Mouse (Mus musculus): ENCODE data around the gene Epha10.
A peak's percentile ranks its signal among the peaks of the same experiment; 100 is the strongest.
"Not testable (repeated sequence)": the region's sequence is repeated elsewhere in the genome, so short reads cannot be mapped to it uniquely, and the experiment has no call there.

Gene Epha10

DNA sequence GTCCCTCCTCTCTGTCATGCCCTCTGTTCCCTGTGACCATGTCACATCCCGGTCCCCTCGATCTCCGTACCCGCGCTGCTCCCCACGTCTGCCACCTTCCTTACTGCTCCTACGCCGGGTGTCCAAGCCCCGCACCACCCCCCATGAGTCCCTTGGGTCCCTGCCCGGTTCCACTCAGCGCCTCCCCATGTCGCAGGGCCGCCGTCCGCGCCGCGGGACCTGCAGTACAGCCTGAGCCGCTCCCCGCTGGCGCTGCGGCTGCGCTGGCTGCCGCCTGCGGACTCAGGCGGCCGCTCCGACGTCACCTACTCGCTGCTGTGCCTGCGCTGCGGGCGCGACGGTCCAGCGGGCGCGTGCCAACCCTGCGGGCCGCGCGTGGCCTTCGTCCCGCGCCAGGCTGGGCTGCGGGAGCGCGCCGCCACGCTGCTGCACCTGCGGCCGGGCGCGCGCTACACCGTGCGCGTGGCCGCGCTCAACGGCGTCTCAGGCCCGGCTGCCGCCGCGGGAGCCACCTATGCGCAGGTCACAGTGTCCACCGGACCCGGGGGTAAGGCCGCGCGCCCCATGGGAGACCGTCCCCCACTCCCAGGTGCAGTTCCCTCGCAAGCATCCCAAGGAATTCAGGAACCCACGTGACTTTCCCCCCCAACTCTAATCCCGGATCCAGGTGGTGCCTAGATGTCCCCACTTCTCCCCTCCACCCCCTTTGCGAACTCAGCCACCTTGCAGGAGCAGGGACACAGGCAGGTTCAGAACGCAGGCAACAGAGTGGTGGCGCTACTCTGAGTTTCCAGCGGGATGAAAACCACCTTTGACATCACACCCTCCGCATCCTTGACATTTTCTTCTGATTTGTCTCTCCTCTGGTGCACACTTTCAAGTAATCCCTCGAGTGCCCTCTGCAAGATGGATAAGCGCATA, 14.1 kb downstream of the Epha10 start:
- no peak for DNase-seq

DNA sequence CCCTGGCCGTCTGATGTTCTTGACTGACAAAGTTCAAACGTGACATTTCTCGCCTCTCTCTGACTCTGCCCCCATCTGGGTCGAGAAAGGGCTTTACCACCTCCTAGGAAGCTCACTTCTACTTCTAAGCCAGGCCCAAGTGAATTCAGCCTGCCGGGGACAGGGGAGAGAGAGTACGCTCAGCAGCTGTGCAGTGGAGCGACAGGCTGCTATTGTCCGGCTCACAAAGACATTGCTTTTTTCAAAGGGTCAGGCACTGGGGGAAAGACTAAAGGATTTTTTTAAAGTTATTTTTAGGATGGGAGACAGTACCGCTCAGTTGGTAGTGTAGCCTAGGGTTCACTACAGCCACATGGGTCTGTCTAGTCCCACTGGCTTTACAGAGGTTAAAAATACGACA, 17.7 kb downstream of the Epha10 start:
- DNase-seq, result no peak

DNA sequence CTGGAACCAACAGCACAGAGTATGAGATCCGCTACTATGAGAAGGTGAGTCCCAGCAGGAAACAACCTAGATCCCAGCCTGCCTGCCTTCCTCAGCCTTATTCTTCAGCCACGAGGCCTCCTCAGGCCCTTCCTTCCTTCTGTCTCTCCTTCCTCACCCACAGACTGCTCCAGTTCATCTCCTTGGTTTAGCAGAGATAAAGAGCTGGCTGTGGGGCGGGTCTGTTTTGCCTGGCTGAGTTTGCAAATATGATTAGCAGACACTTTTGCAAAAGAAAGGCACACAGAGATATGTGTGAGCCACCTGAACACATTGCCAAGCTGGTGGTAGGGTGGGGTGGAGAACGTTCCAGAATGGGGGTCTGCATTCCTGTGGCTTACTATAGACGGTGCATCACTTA, 19.2 kb downstream of the Epha10 start:
- DNase-seq, result no peak

DNA sequence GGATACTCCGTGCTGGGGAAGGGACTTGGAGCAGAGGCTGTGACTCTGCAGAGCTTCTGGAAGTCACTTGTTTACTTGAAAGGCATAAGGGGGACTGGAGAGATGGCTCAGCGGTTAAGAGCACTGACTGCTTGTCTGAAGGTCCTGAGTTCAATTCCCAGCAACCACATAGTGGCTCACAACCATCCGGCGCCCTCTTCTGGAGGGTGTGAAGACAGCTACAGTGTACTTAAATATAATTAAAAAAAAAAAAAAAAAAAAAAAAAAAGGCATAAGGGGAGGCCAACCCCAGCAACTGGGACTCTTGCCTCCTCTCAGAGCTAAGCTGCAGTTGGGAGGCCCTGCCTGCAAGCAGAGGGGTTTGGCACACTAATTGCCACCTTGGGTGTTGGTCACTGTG, 24.7 kb downstream of the Epha10 start:
- DNase-seq, result peak; percentile 18

DNA sequence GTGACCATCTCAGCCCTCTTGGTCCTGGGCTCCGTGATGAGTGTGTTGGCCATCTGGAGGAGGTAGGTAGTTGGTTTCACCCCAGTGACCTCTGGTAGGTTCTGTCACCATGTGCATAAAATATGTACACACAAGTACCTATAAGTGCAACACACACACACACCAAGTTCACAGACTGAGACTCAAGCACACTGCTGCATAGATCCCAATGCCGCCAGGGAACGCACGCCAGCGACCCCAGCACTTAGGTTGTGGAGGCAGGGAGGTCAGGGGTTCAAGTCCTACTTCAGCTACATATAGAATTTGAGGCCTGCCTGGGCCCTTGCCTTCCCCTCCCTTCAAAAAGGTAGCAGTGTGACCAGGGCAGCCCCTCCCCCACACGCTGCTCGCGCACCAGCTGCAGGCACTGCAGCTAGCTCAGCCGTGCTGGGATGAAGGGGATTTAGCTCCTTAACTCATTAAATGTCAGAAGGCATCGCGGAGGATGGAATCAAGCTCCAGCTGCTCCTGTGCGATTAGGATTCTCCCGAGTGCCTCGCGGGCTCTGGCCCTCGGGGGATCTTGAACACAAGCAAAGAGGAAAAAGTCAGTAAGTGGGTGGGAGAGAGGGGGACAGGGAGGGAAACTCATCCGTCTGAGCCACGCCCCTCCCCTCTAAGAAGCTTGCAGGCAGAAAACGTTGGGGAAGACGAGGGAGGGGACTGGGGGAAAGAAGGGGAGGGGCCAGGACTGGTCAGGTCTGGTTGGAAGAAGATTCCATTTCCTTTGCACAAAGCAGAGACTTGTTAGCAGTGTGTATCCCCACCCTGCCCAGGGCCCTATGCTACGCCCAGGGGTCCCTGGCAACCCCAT, 25.5 kb downstream of the Epha10 start:
- no peak for DNase-seq

DNA sequence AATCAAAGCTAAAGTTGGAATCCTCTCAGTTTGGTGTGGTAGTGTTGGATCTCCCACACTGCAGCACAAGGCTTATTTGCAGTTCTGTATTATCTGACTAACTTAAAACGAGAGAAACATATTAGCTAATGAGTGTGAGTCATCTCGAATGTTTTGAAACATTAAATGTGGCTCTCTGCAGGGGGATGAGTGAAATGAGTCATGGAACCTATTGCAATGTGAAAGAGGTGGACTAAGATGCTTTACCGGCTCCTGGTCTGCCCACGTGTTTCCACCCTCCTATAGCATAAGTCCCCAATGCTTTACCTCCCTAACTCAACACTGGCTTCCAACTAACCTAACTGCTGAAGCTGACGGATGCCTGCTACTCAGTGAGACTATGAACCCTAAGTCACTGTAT, 47.4 kb downstream of the Epha10 start:
- no peak for DNase-seq

DNA sequence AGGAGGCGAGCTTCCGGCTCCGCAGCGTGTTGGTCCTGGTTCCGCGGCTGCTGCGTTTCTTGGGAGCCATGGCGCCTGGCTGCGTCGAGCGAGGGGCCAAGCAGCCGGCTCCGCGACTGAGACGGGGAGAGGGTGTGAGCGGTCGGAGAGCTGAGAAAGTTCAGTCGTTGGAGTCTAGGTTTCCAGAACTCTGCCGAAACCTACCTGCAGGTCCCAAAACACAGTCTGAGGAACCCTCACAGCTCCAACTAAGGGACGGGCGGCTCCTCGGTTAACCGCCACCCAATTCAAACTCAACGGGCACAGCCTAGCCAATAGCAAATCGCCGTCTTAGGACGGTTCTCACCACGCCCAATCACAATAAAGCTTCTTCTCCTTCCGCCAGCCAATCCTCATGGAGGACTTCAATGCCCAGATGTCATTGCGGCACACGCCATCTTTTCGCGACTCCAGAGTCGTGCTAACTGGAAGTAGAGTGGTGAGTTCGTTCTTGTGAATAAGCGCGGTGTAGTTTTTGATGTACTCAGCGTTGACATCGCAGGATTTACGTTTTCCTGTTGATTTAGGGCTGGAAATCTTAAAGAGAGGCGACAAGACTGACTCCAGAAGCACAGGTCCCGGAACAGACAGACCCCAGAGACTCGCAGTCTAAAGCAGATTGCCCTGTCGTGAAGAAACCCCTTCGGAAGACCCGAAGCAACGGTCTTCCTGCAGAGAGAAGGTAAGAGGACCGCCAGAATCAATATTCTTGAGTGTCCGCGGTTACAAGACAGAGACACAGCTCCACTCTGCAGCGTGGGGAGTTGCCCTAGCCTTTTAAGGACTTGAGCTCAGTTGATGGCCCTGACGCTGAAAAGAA, 56.1 kb downstream of the Epha10 start, which contains the start of gene 9930104L06Rik:
Gene 9930104L06Rik, plus strand, starts transcription at position 436 of the 859 bp plus-strand sequence.
- peak; percentile 94 for DNase-seq

DNA sequence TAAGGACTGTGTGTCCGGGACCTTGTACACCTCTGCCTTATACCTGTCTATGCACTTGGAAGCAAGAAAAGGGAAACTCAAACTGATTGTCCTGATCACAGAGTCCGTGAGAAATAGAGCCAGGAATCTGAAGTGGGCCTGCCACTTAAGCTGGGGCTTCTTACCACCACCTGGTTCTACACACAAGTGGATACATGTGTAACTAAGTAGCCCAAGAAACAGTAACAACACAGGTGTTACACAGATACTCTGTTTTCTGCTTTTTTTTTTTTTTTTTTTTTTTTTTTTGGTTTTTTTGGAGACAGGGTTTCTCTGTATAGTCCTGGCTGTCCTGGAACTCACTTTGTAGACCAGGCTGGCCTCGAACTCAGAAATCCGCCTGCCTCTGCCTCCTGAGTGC, 58.5 kb downstream of the Epha10 start, which contains the start of gene Cdca8:
Gene Cdca8, minus strand, starts transcription at position 101 of the 400 bp plus-strand sequence.
- DNase-seq, result not testable (repeated sequence)

DNA sequence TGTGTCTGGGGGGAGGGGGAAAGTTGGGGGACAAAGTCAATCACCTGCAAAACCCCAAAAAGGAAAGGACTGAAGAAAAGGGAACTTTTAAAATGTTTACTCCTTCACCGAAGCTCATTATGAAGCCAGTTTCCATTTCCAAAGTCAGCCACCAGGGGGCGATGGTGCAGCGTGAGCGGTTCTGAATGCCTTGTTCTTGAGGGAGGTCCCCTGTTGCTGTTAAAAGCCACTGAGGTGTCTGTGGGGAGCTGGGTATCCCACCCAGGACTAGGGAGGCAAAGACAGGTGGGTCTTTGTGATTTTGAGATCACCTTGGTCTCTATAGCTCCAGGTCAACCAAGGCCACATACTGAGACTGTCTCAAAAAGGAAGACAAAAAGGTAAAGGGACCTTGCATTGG, 62.3 kb downstream of the Epha10 start:
- DNase-seq, result peak; percentile 82

DNA sequence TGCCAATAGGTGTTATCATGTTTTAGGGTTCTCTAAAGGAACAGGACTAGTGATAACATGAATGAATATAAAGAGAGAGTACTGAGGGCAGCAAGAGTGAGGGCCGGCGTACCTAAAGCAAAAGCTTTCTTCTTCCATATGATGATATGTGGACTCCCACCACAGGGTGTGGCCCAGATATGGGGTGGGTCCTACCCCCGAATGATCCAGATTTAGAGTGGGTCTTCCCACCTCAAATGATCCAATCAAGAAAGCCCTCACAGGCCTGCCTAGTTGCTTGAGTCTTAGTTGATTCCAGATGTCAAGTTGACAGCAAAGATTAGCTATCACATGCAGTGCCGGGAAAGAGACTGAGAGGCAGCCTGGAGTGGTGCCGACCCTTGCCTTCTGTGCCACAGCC, 63.1 kb downstream of the Epha10 start:
- DNase-seq, result no peak

DNA sequence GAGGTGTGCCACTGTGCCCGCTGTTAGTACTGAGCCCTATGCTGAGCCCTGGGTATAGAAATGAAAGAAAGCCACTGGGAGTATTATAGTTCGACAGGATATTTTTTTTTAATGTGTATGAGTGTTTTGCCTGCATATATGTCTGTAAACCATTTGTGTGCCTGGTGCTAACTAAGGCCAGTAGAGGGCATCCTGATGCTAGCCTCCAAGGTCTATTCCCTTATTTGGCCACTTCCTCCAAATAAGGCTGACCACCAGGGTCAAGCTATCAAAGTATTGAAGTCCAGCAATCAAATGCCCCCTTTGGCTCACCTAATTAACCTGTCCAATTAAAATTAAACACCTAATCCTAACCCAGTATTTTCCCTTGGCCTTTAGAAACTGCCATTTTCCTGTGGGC, 64.3 kb downstream of the Epha10 start:
- no peak for DNase-seq

DNA sequence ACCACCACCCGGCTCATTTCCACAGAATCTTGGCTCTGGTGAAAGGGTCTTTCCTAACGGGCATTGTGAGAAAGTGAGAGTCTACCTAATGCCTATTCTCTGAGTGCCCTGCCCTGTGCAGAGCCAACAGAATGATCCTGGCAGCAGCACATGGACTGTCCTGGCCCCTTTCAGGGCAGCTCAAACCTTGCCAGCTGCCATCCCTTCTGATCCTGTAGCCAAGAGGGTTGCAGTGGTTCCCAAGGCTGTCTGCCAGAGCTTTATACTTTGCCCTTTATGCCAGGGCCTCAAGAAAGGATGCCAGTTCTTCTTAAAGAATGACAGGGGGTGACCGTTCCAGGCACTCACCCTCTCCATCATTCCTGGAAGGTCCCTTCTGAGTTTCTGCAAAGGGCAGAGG, 68.8 kb downstream of the Epha10 start:
- no peak for DNase-seq

DNA sequence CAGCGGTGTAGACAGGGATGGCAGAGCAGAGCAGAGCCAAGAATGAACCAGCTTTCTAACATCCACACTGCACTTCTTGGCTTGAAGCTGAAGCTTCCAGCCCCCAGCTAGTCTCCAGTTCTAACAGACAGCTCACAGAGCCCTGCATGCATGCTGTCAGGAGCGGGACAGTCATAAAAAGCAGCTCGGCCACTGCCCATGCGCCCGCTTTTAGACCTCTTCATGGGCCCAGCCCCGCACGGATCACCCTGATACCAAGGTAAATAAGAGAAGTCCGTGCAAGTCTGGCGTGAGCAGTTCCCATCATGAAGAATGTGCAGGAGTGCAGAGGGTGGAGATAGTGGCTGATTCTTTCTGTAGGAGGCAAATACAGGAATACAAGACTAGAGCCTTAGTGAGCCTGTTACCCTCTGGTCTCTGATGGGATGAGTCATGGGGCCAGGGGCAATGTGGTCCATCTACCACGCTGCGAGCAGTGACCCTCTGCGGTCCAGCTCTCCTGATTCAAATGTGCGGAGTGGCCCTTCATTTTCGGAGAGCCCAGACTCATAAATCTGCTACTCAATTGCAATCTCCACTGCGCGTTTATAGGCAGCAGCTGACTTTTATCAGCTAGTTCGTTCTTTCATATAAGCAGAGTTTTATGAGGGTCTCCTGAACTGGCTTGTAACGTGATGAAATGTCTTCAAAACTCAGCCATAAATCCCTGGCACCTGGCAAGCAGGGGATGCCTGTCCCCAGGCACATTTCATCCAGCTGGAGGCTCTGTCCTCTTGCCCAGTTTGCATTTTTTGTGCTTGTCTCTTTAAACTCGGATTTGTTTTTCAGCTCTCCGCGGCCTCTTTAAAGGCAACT, 69.7 kb downstream of the Epha10 start:
- DNase-seq, result no peak

DNA sequence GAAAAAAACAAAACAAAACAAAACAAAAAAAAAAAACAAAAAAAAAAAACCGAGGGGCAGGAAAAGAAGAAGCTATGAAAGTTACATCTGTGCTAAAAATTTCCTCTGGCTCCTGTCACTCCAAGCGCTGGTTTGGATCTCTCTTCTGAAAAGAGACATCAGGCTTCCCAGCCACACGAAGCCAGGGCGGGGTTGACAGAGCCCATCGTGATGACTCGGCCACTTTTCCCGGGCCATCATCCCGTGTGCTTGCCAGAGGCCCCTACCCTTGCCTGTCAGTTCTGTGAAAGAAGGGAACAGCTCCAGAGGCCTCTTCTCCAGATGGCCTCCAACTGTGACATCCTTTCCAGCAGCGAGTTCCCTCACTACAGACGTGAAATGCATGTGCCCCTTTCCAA, 70.3 kb downstream of the Epha10 start:
- DNase-seq, result no peak

DNA sequence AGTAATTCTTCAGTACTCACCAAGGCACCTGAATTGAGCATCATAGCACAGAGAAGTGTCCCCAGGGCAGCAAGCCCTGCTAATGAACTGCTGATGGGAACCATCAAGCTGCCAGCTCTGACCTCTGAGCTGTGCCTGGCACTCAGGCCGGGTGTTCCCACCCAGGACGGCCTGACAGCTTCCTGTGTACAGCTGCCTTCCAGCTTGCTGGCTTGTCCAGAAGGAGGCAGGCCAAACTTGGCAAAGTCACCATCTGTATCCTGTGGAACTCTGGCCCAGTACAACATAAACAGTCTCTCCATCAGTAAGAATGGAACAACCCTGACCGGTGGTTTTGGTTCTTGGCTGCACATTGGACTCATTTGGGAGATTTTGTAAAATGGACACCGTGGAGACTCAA, 72.8 kb downstream of the Epha10 start:
- DNase-seq, result no peak

DNA sequence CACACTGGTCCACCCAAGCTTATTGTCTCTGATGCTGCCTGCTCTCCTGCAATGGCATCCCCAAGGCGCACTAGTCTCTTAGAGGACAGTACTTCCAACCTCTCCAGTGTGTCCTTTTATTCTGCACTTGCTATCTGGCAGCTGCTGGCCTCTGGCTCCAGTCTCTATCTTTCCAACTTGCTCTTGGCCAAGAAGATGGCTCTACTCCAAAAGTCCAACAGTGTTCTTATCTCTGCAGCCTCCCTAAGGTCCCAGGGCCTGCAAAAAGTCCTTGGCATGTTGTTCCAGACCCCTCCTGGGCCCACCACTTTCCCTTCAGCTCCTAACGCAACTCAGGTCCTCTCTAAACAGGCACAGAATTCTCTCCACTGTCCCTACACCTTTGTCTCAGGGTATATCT, 76.6 kb downstream of the Epha10 start:
- no peak for DNase-seq

DNA sequence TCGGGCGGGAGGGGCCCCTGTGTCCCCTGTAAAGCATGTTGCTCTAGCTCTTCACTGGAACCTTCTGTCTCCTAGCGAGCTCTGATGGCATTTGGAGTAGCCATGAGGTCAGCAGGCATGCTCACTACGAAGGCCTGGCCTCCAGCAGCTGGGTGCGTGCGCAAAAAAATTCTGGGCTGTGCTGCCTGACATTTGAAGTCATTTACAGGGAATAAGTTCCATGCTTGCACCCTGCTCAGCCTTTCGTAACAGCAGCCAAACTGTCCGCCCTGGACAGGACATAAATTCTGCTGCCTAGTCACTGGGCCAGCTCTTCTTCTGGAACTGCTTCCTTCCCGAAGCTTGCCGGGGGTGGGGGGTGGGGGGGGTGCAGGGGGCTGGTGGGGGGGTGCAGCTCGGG, 78.4 kb downstream of the Epha10 start:
- DNase-seq, result no peak

DNA sequence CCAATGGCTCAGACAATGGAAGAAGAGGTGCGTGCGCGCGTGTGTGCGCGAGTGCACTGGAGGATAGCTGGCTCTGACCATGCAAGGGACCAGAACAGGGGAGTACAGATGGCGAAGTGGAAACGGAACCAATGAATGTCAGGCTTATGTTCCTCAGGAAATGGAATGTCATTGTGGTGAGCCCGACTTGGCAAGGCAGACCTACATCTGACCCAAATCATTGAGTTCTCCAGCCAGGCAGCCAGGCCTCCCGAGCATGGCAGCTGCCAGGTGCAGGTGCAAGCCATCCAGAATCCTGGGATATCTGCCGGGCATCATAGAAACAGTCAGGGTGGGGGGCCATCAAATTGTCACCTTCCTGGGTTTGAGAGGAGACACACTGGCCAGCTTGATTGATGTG, 80.2 kb downstream of the Epha10 start:
- no peak for DNase-seq

DNA sequence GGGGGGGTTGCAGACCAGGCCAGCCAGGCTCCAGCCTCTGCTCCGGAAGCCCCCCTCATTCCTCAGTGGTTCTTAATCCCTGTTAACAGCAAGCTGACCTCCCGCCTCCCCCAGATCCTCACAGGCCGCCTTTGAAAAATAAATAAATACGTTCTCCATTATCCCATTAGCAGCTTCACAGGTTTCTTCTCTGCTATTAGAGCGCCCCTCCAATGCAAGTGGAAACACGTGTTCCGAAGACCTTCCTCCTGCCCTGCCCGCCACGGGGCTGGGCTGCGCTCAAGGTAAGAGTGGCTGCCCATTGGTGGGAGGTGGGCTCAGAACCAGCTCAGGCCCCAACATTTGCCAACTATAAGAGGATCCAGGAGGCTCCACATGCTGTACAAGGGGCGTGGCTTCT, 81.9 kb downstream of the Epha10 start:
- no peak for DNase-seq

DNA sequence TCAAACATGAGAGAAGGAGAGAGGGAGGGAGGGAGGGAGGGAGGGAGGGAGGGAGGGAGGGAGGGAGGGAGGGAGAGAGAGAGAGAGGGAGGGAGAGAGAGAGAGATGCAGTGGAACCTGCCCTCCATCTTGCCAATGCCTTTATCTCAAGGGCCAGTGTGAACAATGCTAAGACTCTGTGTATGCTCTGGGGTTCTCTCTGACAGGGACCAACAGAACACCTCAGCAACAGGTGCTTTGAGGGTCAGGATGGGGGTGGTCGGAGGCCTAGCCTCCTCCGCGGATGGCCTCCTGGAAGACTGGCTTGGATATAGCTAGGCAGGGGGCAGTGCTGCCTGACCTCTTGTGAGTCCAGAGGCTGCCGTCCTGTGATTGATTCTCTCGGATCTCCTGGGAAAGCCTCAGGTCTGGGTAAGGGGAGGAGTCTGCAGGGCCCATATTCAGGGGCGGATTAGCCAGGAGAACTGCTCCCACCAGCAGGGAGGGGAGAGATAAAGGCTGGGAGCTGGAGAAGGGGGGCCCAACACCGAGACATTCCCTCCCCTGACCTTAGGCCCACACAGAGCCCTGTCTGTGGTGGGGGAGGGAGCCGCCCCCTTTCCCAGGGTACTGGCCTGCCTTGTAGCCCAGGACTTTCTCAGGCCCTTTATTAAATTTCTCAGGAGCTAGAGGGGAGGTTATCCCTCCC, 84.4 kb downstream of the Epha10 start:
- no peak for DNase-seq
